Mouse (Mus musculus) embryonic facial prominence, embryonic 13.5 days (tissue): Measurements from ENCODE around the gene Cd4. TPM values are rescaled to one million over a fixed set of nuclear protein-coding genes. Genes with fewer than 3 reads are reported as not detected.

Source experiments
- ATAC-seq: fragments of 200-750 bp; cut with Nextera tagmentation; 2 replicates; pipeline ENCODE4 v1.8.0; 2017; ENCODE audit warnings: low read depth; ENCODE audit not compliant: insufficient number of reproducible peaks, insufficient read depth, low FRiP score, low TSS enrichment
- H3K27ac ChIP-seq: fragments of 300-500 bp; sonication (generic); 2 replicates; pipeline ENCODE4 v1.5.1; 2015; ENCODE audit warnings: moderate library complexity, mild to moderate bottlenecking, inconsistent platforms
- H3K27me3 ChIP-seq: fragments of 300-500 bp; sonication (generic); 2 replicates; pipeline ENCODE4 v1.6.1; 2015; ENCODE audit warnings: mild to moderate bottlenecking, inconsistent platforms
- H3K36me3 ChIP-seq: fragments of 300-500 bp; sonication (generic); 2 replicates; pipeline ENCODE4 v1.6.1; 2015; ENCODE audit warnings: mild to moderate bottlenecking, inconsistent platforms
- H3K4me1 ChIP-seq: fragments of 300-500 bp; sonication (generic); 2 replicates; pipeline ENCODE4 v1.6.1; 2015; ENCODE audit warnings: inconsistent platforms
- H3K4me2 ChIP-seq: fragments of 300-500 bp; sonication (generic); 2 replicates; pipeline ENCODE4 v1.6.1; 2015; ENCODE audit warnings: moderate library complexity, mild to moderate bottlenecking, inconsistent platforms
- H3K4me3 ChIP-seq: fragments of 300-500 bp; sonication (generic); 2 replicates; pipeline ENCODE4 v1.5.1; 2015; ENCODE audit warnings: mild to moderate bottlenecking, inconsistent platforms
- H3K9ac ChIP-seq: fragments of 300-500 bp; sonication (generic); 2 replicates; pipeline ENCODE4 v1.6.1; 2015; ENCODE audit warnings: mild to moderate bottlenecking, inconsistent platforms
- H3K9me3 ChIP-seq: fragments of 300-500 bp; sonication (generic); 2 replicates; pipeline ENCODE4 v1.6.1; 2016; ENCODE audit warnings: inconsistent platforms
- WGBS: fragments of 180-500 bp; shearing (Covaris S2); methylation state at CpG from one replicate; pipeline ENCODE4 v1.1.7; 2015; ENCODE audit warnings: mixed read lengths; 5-methylcytosine and 5-hydroxymethylcytosine counted together
- polyA plus RNA-seq: library from polyadenylated mRNA; unstranded; fragments of >200 nt; fragmentation: Nextera tagmentation; extraction: Ambion mirVana; gene quantifications from 2 replicates; pipeline ENCODE4 v1.2.1, GENCODE M21; 2015

The Cd4 gene
- polyA plus RNA-seq, 1 experiment from 2014 or later = 0.37 TPM

DNA sequence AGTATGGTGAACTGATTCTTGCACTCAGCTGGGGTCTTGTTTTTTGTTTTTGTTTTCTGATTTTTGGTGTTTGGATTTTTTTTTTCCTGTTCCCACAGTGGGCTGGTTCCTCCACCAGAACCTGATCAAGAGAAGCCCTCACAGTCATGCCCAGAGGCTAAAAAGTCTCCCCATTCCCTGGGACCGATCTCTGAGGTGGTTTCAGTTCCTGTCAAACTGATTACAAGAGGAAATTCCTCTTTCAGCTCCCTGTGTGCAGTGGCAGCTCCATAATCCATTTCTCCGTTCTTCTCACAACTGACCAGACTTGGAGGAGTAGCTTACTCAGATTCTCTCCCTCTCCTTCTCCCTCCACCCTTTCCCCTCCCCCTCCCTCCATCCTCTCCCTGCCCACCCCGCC is 13.7 kb downstream of the Cd4 start:
- Histone ChIP-seq H3K4me3 (no peak overlapping the region), H3K36me3 (no peaks in the 10 kb centered on the region), H3K4me1 (no peaks in the 10 kb centered on the region), H3K4me2 (no peak overlapping the region), H3K27me3 (no peaks in the 10 kb centered on the region), H3K9me3 (no peaks in the 10 kb centered on the region), H3K27ac (no peak overlapping the region), H3K9ac (no peak overlapping the region)
- ATAC-seq = no peak
- WGBS = 21% methylated on average over 3 of the region's 3 CpGs

GRCm38 (mm10) chr6:124866560-124866959 is 21.5 kb downstream of the Cd4 start:
- Histone ChIP-seq H3K4me3 (no peak overlapping the region), H3K4me1 (peaks cover 27% of the 10 kb centered on the region), H3K4me2 (no peak overlapping the region), H3K36me3 (no peaks in the 10 kb centered on the region), H3K27me3 (peaks cover 37% of the 10 kb centered on the region), H3K9ac (no peak overlapping the region), H3K9me3 (no peaks in the 10 kb centered on the region), H3K27ac (no peak overlapping the region)
- 51% methylated on average over 6 of the region's 7 CpGs for WGBS
- no peak for ATAC-seq

- 46% methylated on average over 18 of the region's 18 CpGs for WGBS
- Histone ChIP-seq H3K36me3 (no peaks in the 10 kb centered on the region), H3K27me3 (peaks cover 42% of the 10 kb centered on the region), H3K4me1 (peaks cover 32% of the 10 kb centered on the region), H3K4me3 (no peak overlapping the region), H3K9ac (peak overlapping the region; percentile 33; the same call in 1 of the 2 replicates), H3K4me2 (no peak overlapping the region), H3K27ac (no peak overlapping the region), H3K9me3 (no peaks in the 10 kb centered on the region)
- no peak for ATAC-seq
Measured at GRCm38 (mm10) chr6:124865766-124866362, 22.2 kb downstream of the Cd4 start.

- WGBS = 1% methylated on average over 42 of the region's 43 CpGs
- peak within 1 kb of the TSS; percentile 78 for H3K9ac ChIP-seq
- H3K4me3 ChIP-seq = peak within 1 kb of the TSS; percentile 55
- ATAC-seq = 0 out of 2 replicates have a peak, but pooled peaks have one; percentile 1
- peaks cover 49% of the 10 kb centered on the region for H3K4me1 ChIP-seq
- H3K27ac ChIP-seq = peak within 1 kb of the TSS; percentile 28; the same call in 1 of the 2 replicates
- H3K27me3 ChIP-seq = peaks cover 42% of the 10 kb centered on the region
- H3K36me3 ChIP-seq = no peaks in the 10 kb centered on the region
- H3K9me3 ChIP-seq = no peaks in the 10 kb centered on the region
- peak within 1 kb of the TSS; percentile 84 for H3K4me2 ChIP-seq
Measured at GRCm38 (mm10) chr6:124863658-124864298, 24.2 kb downstream of the Cd4 start, which contains the start of gene Gpr162. TSS of gene Gpr162 (minus strand) at chr6:124863983.

- H3K36me3 ChIP-seq = no peaks in the 10 kb centered on the region
- under 1% methylated on average over 15 of the region's 16 CpGs for WGBS
- H3K9me3 ChIP-seq = no peaks in the 10 kb centered on the region
- H3K9ac ChIP-seq = peak overlapping the region; percentile 78
- peak overlapping the region; percentile 84 for H3K4me2 ChIP-seq
- H3K4me3 ChIP-seq = peak overlapping the region; percentile 55
- no peak overlapping the region for H3K27ac ChIP-seq
- H3K4me1 ChIP-seq = peaks cover 55% of the 10 kb centered on the region
- peaks cover 42% of the 10 kb centered on the region for H3K27me3 ChIP-seq
- peak; percentile 11; the same call in 1 of the 2 replicates for ATAC-seq
Measured at GRCm38 (mm10) chr6:124863125-124863657, 24.8 kb downstream of the Cd4 start.

DNA sequence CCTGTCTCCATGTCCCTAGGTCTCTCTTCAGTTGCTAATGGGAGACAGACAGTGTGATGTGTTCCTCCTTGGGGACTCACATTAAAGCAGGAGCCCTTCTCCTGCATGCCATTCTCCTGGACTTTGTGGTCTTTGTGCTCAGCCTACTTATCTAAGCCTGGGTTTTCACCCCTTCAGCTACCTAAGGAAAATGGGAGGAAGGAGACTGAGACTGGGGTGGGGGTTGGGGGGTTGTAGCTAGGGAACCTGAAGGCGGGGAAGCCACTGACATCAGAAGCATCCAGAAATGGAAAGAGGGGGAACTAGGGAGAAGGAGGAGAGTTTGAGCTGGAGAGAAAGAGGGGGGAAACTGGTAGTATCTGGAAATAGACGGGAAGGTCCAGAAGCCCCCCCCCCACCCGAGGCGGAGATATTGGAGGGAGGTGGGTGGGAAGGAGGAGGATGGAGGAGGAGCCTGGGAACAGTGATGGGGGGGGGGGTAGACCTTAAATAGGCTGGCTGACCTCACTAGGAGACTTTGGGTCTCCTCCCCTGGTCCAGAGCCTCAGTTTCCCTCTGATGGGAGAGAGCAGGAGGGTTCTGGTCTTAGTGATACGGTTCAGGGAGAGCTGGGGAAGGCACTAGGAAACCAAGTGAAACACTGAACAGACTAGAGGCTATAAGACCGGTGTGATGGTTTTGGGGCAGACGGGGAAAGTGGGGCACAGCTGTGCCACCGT is 25.5 kb downstream of the Cd4 start:
- WGBS = 10% methylated on average over 8 of the region's 8 CpGs
- H3K4me3 ChIP-seq = peak overlapping the region; percentile 55
- H3K27ac ChIP-seq = no peak overlapping the region
- peaks cover 60% of the 10 kb centered on the region for H3K4me1 ChIP-seq
- H3K4me2 ChIP-seq = peak overlapping the region; percentile 84
- H3K36me3 ChIP-seq = no peaks in the 10 kb centered on the region
- peak overlapping the region; percentile 78 for H3K9ac ChIP-seq
- no peak for ATAC-seq
- H3K9me3 ChIP-seq = no peaks in the 10 kb centered on the region
- peaks cover 42% of the 10 kb centered on the region for H3K27me3 ChIP-seq

DNA sequence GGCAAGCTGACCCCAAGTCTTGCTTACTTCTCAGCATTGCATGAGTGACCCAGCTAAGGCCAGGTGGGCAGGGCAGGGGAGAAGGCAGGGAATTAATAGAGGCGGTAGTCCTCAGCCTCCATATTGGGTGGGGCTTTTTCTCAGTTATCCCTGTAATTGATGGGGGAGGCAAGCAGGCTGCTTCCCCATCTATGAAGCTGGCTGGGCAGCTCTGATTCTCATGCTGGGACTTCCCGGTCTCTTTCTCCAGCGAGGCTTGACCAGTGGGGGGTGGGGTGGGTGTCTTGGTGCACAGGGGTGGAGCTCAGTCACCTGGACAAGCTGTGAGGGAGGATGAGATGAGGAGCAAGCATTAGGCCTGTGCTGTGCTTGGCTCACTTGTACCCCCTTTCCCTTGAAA is 26.2 kb downstream of the Cd4 start:
- no peak for ATAC-seq
- Histone ChIP-seq H3K36me3 (no peaks in the 10 kb centered on the region), H3K4me2 (no peak overlapping the region), H3K9me3 (no peaks in the 10 kb centered on the region), H3K4me3 (no peak overlapping the region), H3K27ac (no peak overlapping the region), H3K27me3 (peaks cover 42% of the 10 kb centered on the region), H3K9ac (no peak overlapping the region), H3K4me1 (peaks cover 60% of the 10 kb centered on the region)
- WGBS = 25% methylated on average over 3 of the region's 3 CpGs

DNA sequence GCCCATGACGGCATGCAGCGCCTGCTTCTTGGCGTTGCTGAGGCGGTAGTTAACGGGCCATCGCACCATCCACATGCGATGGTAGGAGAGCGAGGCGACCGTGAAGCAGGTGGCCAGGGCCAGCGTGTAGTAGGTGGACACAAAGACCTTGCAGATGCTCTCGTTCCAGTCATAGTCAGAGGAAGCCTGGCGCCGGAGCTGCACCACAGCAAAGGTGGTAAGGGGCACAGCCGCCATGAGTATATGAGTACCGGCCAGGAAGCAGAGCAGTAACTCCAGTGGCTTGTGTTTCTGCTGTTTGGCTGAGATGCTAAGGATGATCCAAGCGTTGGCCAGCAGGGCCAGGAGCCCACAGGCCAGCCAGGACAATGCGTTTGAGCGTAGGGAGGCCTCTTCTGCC is 26.8 kb downstream of the Cd4 start:
- no peaks in the 10 kb centered on the region for H3K9me3 ChIP-seq
- ATAC-seq = no peak
- H3K4me2 ChIP-seq = no peak overlapping the region
- 81% methylated on average over 19 of the region's 19 CpGs for WGBS
- no peak overlapping the region for H3K9ac ChIP-seq
- peaks cover 42% of the 10 kb centered on the region for H3K27me3 ChIP-seq
- H3K4me3 ChIP-seq = no peak overlapping the region
- H3K36me3 ChIP-seq = no peaks in the 10 kb centered on the region
- H3K4me1 ChIP-seq = peaks cover 61% of the 10 kb centered on the region
- no peak overlapping the region for H3K27ac ChIP-seq

GRCm38 (mm10) chr6:124860511-124860910 is 27.5 kb downstream of the Cd4 start:
- Histone ChIP-seq H3K9me3 (no peaks in the 10 kb centered on the region), H3K4me2 (no peak overlapping the region), H3K27ac (no peak overlapping the region), H3K9ac (0 out of 2 replicates have a peak overlapping the region, but pooled peaks have one; percentile 33), H3K4me3 (no peak overlapping the region), H3K4me1 (peaks cover 69% of the 10 kb centered on the region), H3K27me3 (peaks cover 35% of the 10 kb centered on the region), H3K36me3 (no peaks in the 10 kb centered on the region)
- no peak for ATAC-seq
- WGBS = 87% methylated on average over 9 of the region's 9 CpGs

GRCm38 (mm10) chr6:124859725-124860124 is 28.3 kb downstream of the Cd4 start:
- 7% methylated on average over 12 of the region's 12 CpGs for WGBS
- Histone ChIP-seq H3K4me2 (peak overlapping the region; percentile 20; the same call in 1 of the 2 replicates), H3K4me3 (peak overlapping the region; percentile 4; the same call in 1 of the 2 replicates), H3K9me3 (no peaks in the 10 kb centered on the region), H3K4me1 (peaks cover 70% of the 10 kb centered on the region), H3K36me3 (peaks cover 5% of the 10 kb centered on the region), H3K27me3 (peaks cover 27% of the 10 kb centered on the region), H3K9ac (0 out of 2 replicates have a peak overlapping the region, but pooled peaks have one; percentile 33), H3K27ac (peak overlapping the region; percentile 28; the same call in 1 of the 2 replicates)
- ATAC-seq = no peak

GRCm38 (mm10) chr6:124858561-124859318 is 29.3 kb downstream of the Cd4 start:
- Histone ChIP-seq H3K27me3 (peaks cover 19% of the 10 kb centered on the region), H3K4me1 (peaks cover 63% of the 10 kb centered on the region), H3K36me3 (peaks cover 14% of the 10 kb centered on the region), H3K9ac (peak overlapping the region; percentile 99; the same call in 1 of the 2 replicates), H3K4me2 (peak overlapping the region; percentile 68), H3K4me3 (peak overlapping the region; percentile 2; the same call in 1 of the 2 replicates), H3K27ac (no peak overlapping the region), H3K9me3 (no peaks in the 10 kb centered on the region)
- no peak for ATAC-seq
- WGBS = 71% methylated on average over 28 of the region's 28 CpGs
